Mouse (Mus musculus): Measurements from ENCODE around the gene 4930467E23Rik. TPM values are rescaled to one million over a fixed set of nuclear protein-coding genes. Genes with fewer than 3 reads are reported as not detected.
"Not testable (repeated sequence)": the region's sequence is repeated elsewhere in the genome, so short reads cannot be mapped to it uniquely, and the experiment has no call there.

4930467E23Rik gene
- under 1 TPM in 1 of 2 experiments, not detected in 1; 0.55 TPM for total RNA-seq (2021)
- polyA plus RNA-seq (2012; rRNA removed) = 0.14 TPM in 1 of 2 replicates, not detected in the other
- long read RNA-seq = 0 reads

DNA sequence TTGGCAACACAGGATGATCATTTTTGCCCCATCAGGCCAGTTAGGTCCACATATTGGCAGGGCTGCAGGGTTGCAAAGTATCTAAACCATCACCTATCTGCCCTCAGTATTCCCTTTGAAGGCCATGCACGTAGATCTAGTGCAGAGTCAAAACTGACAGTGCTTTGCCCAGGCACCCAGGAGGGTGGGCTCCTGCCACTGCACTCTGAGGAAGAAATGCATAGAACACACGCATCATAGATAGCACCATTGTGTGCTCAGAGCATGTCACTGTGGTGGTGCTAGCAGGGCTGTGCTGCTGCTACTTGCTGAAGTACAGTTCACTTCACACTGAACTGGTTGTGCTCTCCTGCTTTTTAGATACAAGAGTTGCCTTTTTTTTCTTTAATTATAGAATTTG, at the start of gene 4930467E23Rik:
Gene 4930467E23Rik, plus strand, starts transcription at position 301 of the 400 bp plus-strand sequence.
- H3K4me1 ChIP-seq (ENCODE audit: control insufficient read depth, insufficient read depth, low read length); H3K27me3 ChIP-seq (ENCODE audit: control insufficient read depth, insufficient read depth, low read length); H3K9ac ChIP-seq (ENCODE audit: low read depth, low read length); intact Hi-C loops (cut with DNase I); H3K27ac ChIP-seq; H3K79me2 ChIP-seq (replicated peaks; ENCODE audit: control insufficient read depth, insufficient read depth, low read length); H3K36me3 ChIP-seq (ENCODE audit: control insufficient read depth, insufficient read depth, low read length); DNase-seq; H3K4me3 ChIP-seq: not testable (repeated sequence)
- WGBS = no CpG with 5 or more reads among the region's 2 CpGs

DNA sequence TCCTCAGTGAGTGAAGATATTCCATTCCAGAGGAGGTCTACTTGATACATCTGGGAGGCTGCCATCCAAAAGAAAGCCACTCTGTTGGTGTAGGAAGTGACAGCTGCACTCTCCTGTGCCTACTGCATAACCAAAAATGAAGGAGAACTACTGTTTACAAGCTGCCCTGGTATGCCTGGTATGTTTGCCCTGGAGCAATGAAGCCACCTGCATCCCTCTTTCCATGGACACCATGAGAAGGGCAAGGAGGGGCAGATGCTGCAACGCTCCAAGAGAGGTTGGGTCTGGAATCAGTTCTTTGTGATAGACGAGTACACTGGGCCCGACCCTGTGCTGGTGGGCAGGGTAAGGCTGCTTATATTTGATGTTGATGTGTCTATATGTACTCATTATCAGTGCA, 47.1 kb upstream of the 4930467E23Rik start:
- H3K79me2 ChIP-seq (replicated peaks; ENCODE audit: control insufficient read depth, insufficient read depth, low read length); H3K9ac ChIP-seq (ENCODE audit: low read depth, low read length); H3K36me3 ChIP-seq (ENCODE audit: control insufficient read depth, insufficient read depth, low read length); intact Hi-C loops (cut with DNase I); H3K4me3 ChIP-seq; H3K4me1 ChIP-seq (ENCODE audit: control insufficient read depth, insufficient read depth, low read length); H3K27me3 ChIP-seq (ENCODE audit: control insufficient read depth, insufficient read depth, low read length); H3K27ac ChIP-seq; DNase-seq: not testable (repeated sequence)
- WGBS = 81% methylated on average over 2 of the region's 3 CpGs

DNA sequence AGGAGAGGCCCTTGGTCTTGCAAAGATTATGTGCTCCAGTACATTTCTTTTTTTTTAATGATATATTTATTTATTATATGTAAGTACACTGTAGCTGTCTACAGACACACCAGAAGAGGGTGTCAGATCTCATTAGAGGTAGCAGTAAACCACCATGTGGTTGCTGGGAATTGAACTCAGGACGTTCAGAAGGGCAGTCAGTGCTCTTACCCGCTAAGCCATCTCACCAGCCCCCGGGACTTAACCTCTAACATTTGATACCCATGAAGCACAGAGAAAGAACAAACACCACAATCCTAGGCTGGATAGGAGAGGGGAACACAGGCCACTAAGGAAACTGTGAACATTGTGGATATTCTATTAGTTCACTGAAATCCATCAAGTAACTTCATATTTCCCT, 43.9 kb upstream of the 4930467E23Rik start:
- H3K79me2 ChIP-seq (replicated peaks; ENCODE audit: control insufficient read depth, insufficient read depth, low read length) = not testable (repeated sequence)
- WGBS = 67% methylated on average over 3 of the region's 3 CpGs

DNA sequence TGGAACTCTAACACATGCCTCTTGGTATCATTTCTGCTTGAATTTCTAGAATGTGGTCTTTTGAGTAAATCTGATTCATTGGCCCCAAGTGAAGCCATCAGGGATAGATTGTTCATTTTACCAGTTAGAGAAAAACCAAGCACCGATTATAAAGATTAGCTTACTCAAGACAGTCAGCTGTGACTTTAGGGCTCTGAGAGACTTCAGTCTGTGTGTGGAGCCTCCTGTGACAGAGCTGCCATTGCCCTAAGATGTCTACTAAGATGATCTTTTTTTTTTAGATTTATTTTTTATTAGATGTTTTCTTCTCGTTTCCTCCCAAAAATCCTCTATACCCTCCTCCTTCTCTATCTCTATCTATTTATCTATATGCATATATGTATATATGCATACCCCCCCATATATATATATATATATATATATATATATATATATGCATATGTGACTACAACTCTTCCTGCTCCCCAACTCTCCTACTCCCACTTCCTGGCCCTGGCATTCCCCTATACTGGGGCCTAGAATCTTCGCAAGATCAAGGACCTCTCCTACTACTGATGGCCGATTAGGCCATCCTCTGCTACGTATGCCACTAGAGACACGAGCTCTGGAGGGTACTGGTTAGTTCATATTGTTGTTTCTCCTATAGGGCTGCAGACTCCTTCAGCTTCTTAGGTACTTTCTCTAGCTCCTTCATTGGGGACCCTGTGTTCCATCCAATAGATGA, 40.4 kb upstream of the 4930467E23Rik start:
- H3K4me3 ChIP-seq; H3K9ac ChIP-seq (ENCODE audit: low read depth, low read length); H3K4me1 ChIP-seq (ENCODE audit: control insufficient read depth, insufficient read depth, low read length); H3K27ac ChIP-seq; DNase-seq; H3K27me3 ChIP-seq (ENCODE audit: control insufficient read depth, insufficient read depth, low read length); H3K36me3 ChIP-seq (ENCODE audit: control insufficient read depth, insufficient read depth, low read length); H3K79me2 ChIP-seq (replicated peaks; ENCODE audit: control insufficient read depth, insufficient read depth, low read length); intact Hi-C loops (cut with DNase I): not testable (repeated sequence)
- WGBS = 73% methylated on average over 6 of the region's 6 CpGs

More for the DNA sequence above, 43.9 kb upstream of the 4930467E23Rik start:
- H3K9ac ChIP-seq (ENCODE audit: low read depth, low read length); H3K4me3 ChIP-seq; H3K27me3 ChIP-seq (ENCODE audit: control insufficient read depth, insufficient read depth, low read length); H3K27ac ChIP-seq; DNase-seq; intact Hi-C loops (cut with DNase I); H3K4me1 ChIP-seq (ENCODE audit: control insufficient read depth, insufficient read depth, low read length); H3K36me3 ChIP-seq (ENCODE audit: control insufficient read depth, insufficient read depth, low read length): not testable (repeated sequence)

DNA sequence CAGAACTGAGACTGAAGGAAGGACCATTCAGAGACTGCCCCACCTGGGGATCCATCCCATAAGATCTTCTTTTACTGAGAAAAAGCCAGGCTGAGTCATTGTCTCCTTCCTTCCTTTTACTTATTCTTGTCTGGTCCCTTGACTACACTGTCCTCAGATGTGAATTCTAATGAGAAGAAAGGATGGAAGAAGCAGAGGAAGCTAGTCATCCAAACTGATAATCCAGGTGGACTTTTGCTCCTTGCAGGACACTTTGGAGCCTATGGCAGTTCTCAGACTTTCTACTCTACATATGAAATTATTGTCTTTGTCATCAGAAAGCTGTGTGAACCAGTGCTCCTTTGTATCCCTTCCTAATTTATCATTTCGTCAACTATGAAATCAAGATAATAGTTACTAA, 39.6 kb upstream of the 4930467E23Rik start:
- not testable (repeated sequence) for DNase-seq

DNA sequence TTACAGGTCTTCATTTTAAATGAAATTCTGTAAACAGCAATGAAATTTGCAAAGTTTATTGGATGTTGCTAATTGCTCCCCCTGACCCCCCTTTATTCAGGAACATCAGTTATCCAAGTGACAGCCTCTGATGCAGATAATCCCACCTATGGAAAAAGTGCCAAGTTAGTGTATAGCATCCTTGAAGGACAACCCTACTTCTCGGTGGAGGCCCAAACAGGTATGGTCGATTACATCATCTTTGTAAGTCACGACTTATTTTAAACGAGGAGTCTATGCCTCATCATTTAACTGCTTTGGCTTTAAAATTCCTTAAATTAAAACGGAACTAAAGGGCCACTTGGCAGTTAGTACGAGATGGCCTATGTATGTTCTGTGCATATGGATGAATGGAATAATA, 38.0 kb upstream of the 4930467E23Rik start:
- 72% methylated on average over 6 of the region's 6 CpGs for WGBS
- DNase-seq; H3K9ac ChIP-seq (ENCODE audit: low read depth, low read length); H3K4me1 ChIP-seq (ENCODE audit: control insufficient read depth, insufficient read depth, low read length); H3K79me2 ChIP-seq (replicated peaks; ENCODE audit: control insufficient read depth, insufficient read depth, low read length); H3K27ac ChIP-seq; H3K36me3 ChIP-seq (ENCODE audit: control insufficient read depth, insufficient read depth, low read length); intact Hi-C loops (cut with DNase I); H3K4me3 ChIP-seq; H3K27me3 ChIP-seq (ENCODE audit: control insufficient read depth, insufficient read depth, low read length): not testable (repeated sequence)

More for the DNA sequence above, 39.6 kb upstream of the 4930467E23Rik start:
- H3K9ac ChIP-seq (ENCODE audit: low read depth, low read length); H3K4me1 ChIP-seq (ENCODE audit: control insufficient read depth, insufficient read depth, low read length); intact Hi-C loops (cut with DNase I); H3K27me3 ChIP-seq (ENCODE audit: control insufficient read depth, insufficient read depth, low read length); H3K79me2 ChIP-seq (replicated peaks; ENCODE audit: control insufficient read depth, insufficient read depth, low read length); H3K4me3 ChIP-seq; H3K27ac ChIP-seq; H3K36me3 ChIP-seq (ENCODE audit: control insufficient read depth, insufficient read depth, low read length): not testable (repeated sequence)
- WGBS = 58% methylated on average over 1 of the region's 1 CpGs

DNA sequence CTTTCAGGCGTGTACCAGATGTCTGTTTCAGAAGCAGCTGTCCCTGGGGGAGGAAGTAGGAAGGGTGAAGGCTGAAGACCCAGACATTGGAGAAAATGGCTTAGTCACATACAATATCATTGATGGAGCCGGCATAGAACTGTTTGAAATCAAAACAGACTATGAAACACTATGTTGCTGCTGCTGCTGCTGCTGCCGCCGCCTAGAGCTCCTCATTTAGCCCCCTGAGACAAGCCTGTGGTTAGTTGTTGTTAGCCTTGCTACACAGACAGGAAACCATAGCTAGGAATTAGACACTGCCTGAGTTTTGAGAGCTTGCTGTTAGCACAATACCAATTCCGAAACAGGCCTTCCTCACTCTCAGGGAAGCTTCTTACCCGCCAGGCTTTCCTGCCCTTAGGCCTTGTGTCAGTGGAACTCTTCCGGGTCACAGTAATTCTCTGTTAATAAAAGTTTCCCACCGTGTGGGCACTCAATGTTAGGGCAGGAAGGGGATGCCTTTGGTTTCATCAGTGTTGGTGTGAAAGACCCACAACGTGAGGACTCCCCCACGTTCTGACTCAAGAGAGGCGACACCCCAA, 31.8 kb upstream of the 4930467E23Rik start:
- intact Hi-C loops (cut with DNase I) = not testable (repeated sequence)
- WGBS = 74% methylated on average over 11 of the region's 11 CpGs

DNA sequence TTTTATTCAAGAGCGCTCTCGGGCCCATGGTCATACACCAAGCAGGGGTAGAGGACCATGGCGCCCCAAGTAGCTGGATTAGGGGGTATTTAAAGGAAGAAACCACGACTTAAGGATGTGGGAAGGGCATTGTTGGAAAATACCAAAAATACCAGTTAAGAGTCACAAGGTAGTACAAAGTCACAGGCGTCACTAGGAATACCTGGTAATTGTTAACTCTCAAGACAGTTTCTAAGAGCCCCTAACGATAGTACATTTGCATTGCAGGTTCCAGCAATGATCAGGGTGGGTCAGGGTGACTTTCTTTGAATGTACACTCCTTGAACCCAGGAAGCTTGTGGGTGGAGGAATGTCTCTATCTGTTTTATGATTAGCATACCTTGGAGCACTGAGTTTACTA, 31.3 kb upstream of the 4930467E23Rik start:
- H3K27me3 ChIP-seq (ENCODE audit: control insufficient read depth, insufficient read depth, low read length); DNase-seq; H3K4me3 ChIP-seq; H3K79me2 ChIP-seq (replicated peaks; ENCODE audit: control insufficient read depth, insufficient read depth, low read length); H3K36me3 ChIP-seq (ENCODE audit: control insufficient read depth, insufficient read depth, low read length); intact Hi-C loops (cut with DNase I); H3K9ac ChIP-seq (ENCODE audit: low read depth, low read length); H3K4me1 ChIP-seq (ENCODE audit: control insufficient read depth, insufficient read depth, low read length); H3K27ac ChIP-seq: not testable (repeated sequence)
- WGBS = 68% methylated on average over 6 of the region's 6 CpGs

More for the DNA sequence above, 31.8 kb upstream of the 4930467E23Rik start:
- H3K79me2 ChIP-seq (replicated peaks; ENCODE audit: control insufficient read depth, insufficient read depth, low read length); H3K9ac ChIP-seq (ENCODE audit: low read depth, low read length); H3K4me3 ChIP-seq; H3K27me3 ChIP-seq (ENCODE audit: control insufficient read depth, insufficient read depth, low read length); H3K4me1 ChIP-seq (ENCODE audit: control insufficient read depth, insufficient read depth, low read length); H3K36me3 ChIP-seq (ENCODE audit: control insufficient read depth, insufficient read depth, low read length); DNase-seq; H3K27ac ChIP-seq: not testable (repeated sequence)

DNA sequence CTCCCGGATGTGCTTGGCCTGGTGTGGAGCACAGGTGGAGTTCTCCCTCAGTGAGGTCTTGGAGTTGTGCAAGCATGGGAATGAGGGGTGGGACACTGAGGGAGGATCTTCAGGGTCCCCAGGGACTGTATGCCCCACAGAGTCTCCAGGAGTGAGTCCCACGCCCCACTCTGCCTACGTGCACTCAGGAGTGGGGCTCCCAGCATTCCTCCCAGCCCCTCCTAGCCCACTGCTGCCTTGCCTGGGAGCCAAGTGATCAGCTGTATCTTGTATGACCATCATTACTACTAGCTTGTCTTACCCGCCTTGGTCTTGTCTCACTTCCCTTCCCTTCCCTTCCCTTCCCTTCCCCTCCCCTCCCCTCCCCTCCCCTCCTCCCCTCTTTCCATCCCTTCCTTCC, 30.7 kb upstream of the 4930467E23Rik start:
- H3K4me1 ChIP-seq (ENCODE audit: control insufficient read depth, insufficient read depth, low read length); intact Hi-C loops (cut with DNase I); H3K36me3 ChIP-seq (ENCODE audit: control insufficient read depth, insufficient read depth, low read length); H3K27ac ChIP-seq; H3K79me2 ChIP-seq (replicated peaks; ENCODE audit: control insufficient read depth, insufficient read depth, low read length); H3K4me3 ChIP-seq; H3K9ac ChIP-seq (ENCODE audit: low read depth, low read length); H3K27me3 ChIP-seq (ENCODE audit: control insufficient read depth, insufficient read depth, low read length): not testable (repeated sequence)
- DNase-seq = peak; percentile 62 to 73
- WGBS = 72% methylated on average over 4 of the region's 4 CpGs

DNA sequence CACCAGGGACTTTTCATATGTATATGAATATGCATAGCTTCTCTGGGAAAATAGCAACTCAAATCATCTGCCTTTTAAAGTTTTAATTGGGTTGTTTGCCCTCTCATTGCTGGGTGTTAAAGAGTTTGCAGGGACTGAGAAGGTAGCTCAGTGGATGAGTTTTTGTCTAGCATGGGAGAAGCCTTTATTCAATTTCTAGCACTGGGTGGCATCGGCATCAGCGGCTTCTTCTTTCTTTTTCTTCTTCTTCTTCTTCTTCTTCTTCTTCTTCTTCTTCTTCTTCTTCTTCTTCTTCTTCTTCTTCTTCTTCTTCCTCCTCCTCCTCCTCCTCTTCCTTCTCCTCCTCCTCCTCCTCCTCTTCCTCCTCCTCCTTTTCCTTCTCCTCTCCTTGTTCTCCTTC, 28.1 kb upstream of the 4930467E23Rik start:
- 87% methylated on average over 2 of the region's 2 CpGs for WGBS
- H3K36me3 ChIP-seq (ENCODE audit: control insufficient read depth, insufficient read depth, low read length); intact Hi-C loops (cut with DNase I); H3K4me3 ChIP-seq; H3K27ac ChIP-seq; H3K27me3 ChIP-seq (ENCODE audit: control insufficient read depth, insufficient read depth, low read length); H3K79me2 ChIP-seq (replicated peaks; ENCODE audit: control insufficient read depth, insufficient read depth, low read length); DNase-seq; H3K9ac ChIP-seq (ENCODE audit: low read depth, low read length); H3K4me1 ChIP-seq (ENCODE audit: control insufficient read depth, insufficient read depth, low read length): not testable (repeated sequence)

Data from heart, adult 2 months (tissue).